Mouse (Mus musculus) liver, embryonic 15.5 days (tissue): ENCODE results near the gene Tas2r143. TPM values are rescaled to one million over a fixed set of nuclear protein-coding genes. Genes with fewer than 3 reads are reported as not detected.

Experiments
- ATAC-seq: fragments of 200-750 bp; cut with Nextera tagmentation; 2 replicates; pipeline ENCODE4 v1.8.0; 2017; ENCODE audit warnings: moderate number of reproducible peaks, mild to moderate bottlenecking, moderate library complexity; ENCODE audit not compliant: insufficient read depth
- H3K27ac ChIP-seq: fragments of 300-500 bp; sonication (generic); replicated peaks from 2 replicates; pipeline ENCODE4 v1.5.1; 2015; ENCODE audit warnings: mild to moderate bottlenecking, inconsistent platforms
- H3K27me3 ChIP-seq: fragments of 300-500 bp; sonication (generic); 2 replicates; pipeline ENCODE4 v1.6.1; 2015; ENCODE audit warnings: mild to moderate bottlenecking, inconsistent platforms
- H3K36me3 ChIP-seq: fragments of 300-500 bp; sonication (generic); replicated peaks from 2 replicates; pipeline ENCODE4 v1.6.1; 2015; ENCODE audit warnings: moderate library complexity, mild to moderate bottlenecking, inconsistent platforms
- H3K4me1 ChIP-seq: fragments of 300-500 bp; sonication (generic); replicated peaks from 2 replicates; pipeline ENCODE4 v1.6.1; 2015; ENCODE audit warnings: inconsistent platforms
- H3K4me2 ChIP-seq: fragments of 300-500 bp; sonication (generic); 2 replicates; pipeline ENCODE4 v1.6.1; 2015; ENCODE audit warnings: moderate library complexity, mild to moderate bottlenecking, inconsistent platforms
- H3K4me3 ChIP-seq: fragments of 300-500 bp; sonication (generic); replicated peaks from 2 replicates; pipeline ENCODE4 v1.5.1; 2015; ENCODE audit warnings: mild to moderate bottlenecking, inconsistent platforms
- H3K9ac ChIP-seq: fragments of 300-500 bp; sonication (generic); 2 replicates; pipeline ENCODE4 v1.6.1; 2015; ENCODE audit warnings: moderate library complexity, mild to moderate bottlenecking, inconsistent platforms
- H3K9me3 ChIP-seq: fragments of 300-500 bp; sonication (generic); replicated peaks from 2 replicates; pipeline ENCODE4 v1.6.1; 2016; ENCODE audit warnings: inconsistent platforms
- WGBS: fragments of 180-500 bp; shearing (Covaris S2); methylation state at CpG from one replicate; pipeline ENCODE4 v1.1.7; 2015; ENCODE audit warnings: mixed read lengths; ENCODE audit not compliant: insufficient replicate concordance; 5-methylcytosine and 5-hydroxymethylcytosine counted together
- polyA plus RNA-seq: library from polyadenylated mRNA; unstranded; fragments of >200 nt; fragmentation: Nextera tagmentation; extraction: Ambion mirVana; gene quantifications from 2 replicates; pipeline ENCODE4 v1.2.1, GENCODE M21; 2015

Gene Tas2r143
- polyA plus RNA-seq, 1 experiment from 2014 or later: not detected

DNA sequence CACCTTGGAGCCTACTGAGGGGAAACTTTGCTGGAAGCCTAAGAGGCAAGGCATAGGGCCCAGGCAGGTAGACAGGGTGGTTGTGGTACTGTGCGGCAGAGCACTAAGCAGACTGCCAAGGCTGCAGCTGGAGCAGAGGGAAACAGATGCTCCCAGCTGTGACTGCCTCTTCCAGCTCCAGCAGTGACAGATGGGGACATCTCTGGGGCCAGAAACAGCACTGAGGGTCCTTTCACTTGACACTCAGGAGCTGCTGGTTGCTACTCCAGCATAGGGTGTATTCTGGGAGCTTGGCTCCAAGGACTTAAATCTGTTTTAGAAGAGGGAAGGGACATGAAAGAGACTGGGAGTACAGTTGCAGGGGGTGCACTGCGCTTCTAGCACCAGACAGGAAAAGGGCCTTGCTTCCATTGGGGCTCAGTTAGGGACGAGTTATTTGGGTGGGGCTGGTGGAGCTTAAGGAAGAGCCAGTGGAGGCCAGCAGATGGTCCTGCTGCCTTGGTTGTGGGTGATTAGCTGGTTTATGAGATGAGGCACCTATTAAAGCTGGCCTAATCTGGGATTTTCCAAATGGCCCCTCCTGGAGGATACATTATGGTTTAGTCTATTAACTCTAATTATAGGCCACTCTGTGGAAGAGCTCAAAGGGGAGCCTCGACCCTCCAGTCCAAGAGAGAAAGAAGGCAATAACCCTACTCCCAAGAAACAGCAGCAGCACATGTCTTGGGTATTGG, 29.2 kb upstream of the Tas2r143 start:
- Histone ChIP-seq H3K9ac (no peak overlapping the region), H3K4me2 (no peak overlapping the region), H3K27ac (no peak overlapping the region), H3K9me3 (no peaks in the 10 kb centered on the region), H3K4me3 (no peak overlapping the region), H3K27me3 (peaks cover 4% of the 10 kb centered on the region; the same call in 1 of the 2 replicates), H3K4me1 (peaks cover 12% of the 10 kb centered on the region; the same call in 1 of the 2 replicates), H3K36me3 (0 out of 2 replicates have a peak, but pooled peaks cover 3% of the 10 kb centered on the region)
- no peak for ATAC-seq
- 45% methylated on average over 4 of the region's 4 CpGs for WGBS

DNA sequence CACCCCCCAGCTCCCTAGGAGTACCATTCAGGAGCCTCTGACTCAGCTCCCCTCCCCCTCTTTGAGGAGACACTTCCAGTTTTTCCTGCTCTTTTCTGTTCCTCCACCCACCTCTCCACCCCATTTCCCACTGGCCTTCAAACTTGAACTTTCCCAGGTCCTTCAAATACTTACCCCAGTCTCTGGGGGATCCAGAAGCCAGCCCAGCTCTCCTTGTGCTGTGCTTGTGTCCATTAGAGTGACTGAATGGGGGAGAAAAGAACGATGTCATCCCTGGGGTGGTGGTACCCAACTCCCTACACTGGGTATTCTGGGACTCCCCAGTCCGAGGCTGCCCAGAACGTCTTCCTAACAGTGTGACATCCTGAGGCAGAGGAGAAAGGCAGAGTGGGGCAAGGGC, 28.0 kb upstream of the Tas2r143 start:
- H3K4me3 ChIP-seq: peak overlapping the region; percentile 55
- H3K36me3 ChIP-seq: no peaks in the 10 kb centered on the region
- no peak overlapping the region for H3K9ac ChIP-seq
- peaks cover 4% of the 10 kb centered on the region; the same call in 1 of the 2 replicates for H3K27me3 ChIP-seq
- no peaks in the 10 kb centered on the region for H3K9me3 ChIP-seq
- H3K4me1 ChIP-seq: peaks cover 12% of the 10 kb centered on the region; the same call in 1 of the 2 replicates
- peak overlapping the region; percentile 68 for H3K4me2 ChIP-seq
- H3K27ac ChIP-seq: no peak overlapping the region
- WGBS: 27% methylated on average over 3 of the region's 3 CpGs
- ATAC-seq: no peak

DNA sequence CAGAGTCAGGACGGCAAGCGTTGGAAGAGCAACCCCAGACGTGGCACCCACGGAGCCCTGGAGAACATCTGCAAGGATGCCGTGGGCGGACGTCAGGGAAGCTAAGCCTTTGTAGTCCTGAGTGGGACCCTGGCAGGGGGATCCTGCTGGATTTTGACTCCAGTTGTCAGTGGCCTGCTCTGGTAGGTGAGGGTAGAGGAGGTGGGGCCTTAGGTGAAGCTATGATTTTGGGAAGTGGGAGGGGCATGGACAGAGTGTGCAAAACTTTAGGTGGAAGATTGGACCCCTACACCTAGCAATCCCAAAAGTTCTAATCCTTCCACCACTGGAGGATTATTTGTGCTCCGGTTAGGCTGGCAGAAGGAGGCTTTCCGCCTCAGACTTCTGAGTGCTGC, 27.6 kb upstream of the Tas2r143 start:
- peaks cover 4% of the 10 kb centered on the region; the same call in 1 of the 2 replicates for H3K27me3 ChIP-seq
- H3K4me2 ChIP-seq: peak overlapping the region; percentile 68
- H3K9me3 ChIP-seq: no peaks in the 10 kb centered on the region
- H3K27ac ChIP-seq: peak overlapping the region; percentile 78; the same call in 1 of the 2 replicates
- H3K4me3 ChIP-seq: peak overlapping the region; percentile 55
- ATAC-seq: peak; percentile 2; the same call in 1 of the 2 replicates
- peaks cover 12% of the 10 kb centered on the region; the same call in 1 of the 2 replicates for H3K4me1 ChIP-seq
- WGBS: 44% methylated on average over 9 of the region's 9 CpGs
- H3K36me3 ChIP-seq: no peaks in the 10 kb centered on the region
- no peak overlapping the region for H3K9ac ChIP-seq

DNA sequence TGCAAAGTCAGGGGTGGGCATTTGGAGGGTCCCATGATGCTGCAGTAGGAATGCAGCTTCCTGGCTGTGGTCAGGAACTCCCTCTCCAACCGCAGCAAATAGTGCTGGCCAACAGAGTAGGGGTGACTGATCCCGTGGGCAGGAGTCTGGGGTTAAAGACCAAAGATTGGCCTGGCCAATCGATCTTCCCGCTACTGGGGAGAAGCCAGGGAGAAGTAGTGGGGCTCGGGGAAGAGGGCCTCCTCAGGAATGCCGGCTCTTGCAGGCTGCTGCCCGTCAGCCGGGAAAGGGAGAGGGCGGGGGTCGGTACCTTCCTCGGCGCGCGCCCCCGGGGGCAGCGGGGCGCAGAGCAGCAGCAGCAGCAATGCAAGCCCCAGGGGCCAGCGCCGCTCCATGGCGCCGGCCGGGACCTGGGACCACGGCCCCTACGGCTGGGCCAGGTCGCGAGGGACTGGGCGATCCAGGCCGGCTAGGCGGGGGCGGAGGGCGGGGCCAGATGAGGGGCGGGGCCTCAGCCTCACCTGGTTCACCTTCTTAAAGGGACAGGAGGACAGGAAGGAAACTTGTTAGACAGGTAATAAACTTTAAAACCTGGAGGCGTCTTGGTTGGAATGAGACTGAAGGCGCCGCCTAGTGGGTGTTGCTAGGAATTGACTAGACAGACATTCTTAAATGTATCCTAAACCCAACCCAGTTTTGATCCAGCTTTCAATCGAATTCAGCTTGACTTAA, 27.1 kb upstream of the Tas2r143 start, which contains the start of gene Epha1:
TSS of gene Epha1 (minus strand) at position 453 of the 732 bp plus-strand sequence.
- H3K36me3 ChIP-seq: no peaks in the 10 kb centered on the region
- 1% methylated on average over 36 of the region's 36 CpGs for WGBS
- peak within 1 kb of the TSS; percentile 68 for H3K4me2 ChIP-seq
- H3K27ac ChIP-seq: peak within 1 kb of the TSS; percentile 78
- ATAC-seq: peak; percentile 82
- peaks cover 12% of the 10 kb centered on the region; the same call in 1 of the 2 replicates for H3K4me1 ChIP-seq
- H3K27me3 ChIP-seq: peaks cover 4% of the 10 kb centered on the region; the same call in 1 of the 2 replicates
- peak within 1 kb of the TSS; percentile 39; the same call in 1 of the 2 replicates for H3K9ac ChIP-seq
- no peaks in the 10 kb centered on the region for H3K9me3 ChIP-seq
- H3K4me3 ChIP-seq: peak within 1 kb of the TSS; percentile 55

DNA sequence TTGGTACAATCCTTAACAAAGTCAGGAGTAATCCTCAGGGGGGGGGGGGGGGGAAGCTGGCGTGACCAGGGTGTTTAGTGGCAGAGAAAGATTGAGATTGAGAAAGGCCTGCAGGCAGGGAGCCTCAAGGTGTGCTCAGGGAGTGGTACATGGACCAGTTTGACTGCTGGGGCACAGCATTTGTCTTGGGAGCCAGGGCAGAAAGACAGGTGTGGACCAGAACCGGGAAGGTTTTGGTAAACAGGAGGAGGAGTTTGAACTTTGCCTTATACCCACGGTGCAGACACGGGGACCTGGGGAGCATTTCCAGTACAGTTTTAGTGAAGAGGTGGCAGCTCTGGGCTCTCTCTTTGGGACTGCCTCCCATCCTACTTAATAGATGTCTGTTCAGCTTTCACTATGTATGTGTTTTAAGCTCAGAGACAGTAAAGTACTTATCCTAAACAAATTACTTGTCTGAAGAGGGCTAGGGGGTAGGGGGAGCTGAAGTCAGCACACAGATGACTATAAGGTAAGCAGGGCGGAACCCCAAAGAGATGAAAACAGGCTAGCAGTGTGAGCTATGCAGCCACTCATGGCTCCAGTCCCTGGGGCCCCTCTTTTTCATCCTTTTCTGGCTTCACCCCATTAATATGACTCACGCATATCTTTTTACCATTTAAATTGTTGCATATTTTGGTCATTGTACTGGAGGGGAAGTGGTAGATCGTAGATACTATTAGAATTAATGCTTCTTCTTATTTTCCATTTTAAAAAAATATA, 26.2 kb upstream of the Tas2r143 start:
- H3K4me1 ChIP-seq: peaks cover 12% of the 10 kb centered on the region; the same call in 1 of the 2 replicates
- peak overlapping the region; percentile 68 for H3K4me2 ChIP-seq
- H3K4me3 ChIP-seq: peak overlapping the region; percentile 55
- H3K27ac ChIP-seq: no peak overlapping the region
- H3K9ac ChIP-seq: no peak overlapping the region
- H3K27me3 ChIP-seq: peaks cover 4% of the 10 kb centered on the region; the same call in 1 of the 2 replicates
- H3K9me3 ChIP-seq: no peaks in the 10 kb centered on the region
- WGBS: 33% methylated on average over 7 of the region's 7 CpGs
- H3K36me3 ChIP-seq: no peaks in the 10 kb centered on the region
- ATAC-seq: no peak

DNA sequence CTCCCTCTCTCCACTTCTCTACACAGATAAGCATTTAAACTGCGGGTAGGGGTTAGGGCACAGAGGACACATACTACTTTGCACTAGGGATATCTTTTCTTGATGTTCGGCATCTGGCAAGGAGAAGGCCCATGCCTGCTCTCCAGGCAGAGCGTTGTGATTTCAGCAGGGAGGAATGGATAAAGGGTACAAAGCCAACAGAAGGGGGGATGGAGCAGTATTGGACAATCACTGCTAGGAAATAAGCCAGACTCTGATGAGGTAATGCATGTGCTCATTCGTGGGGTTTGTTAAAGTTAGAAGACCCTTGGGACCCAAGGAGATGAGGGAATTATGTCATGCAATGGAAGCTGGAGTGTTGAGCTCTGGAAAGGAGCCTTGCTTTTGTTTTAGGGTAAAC, 25.3 kb upstream of the Tas2r143 start:
- no peak for ATAC-seq
- WGBS: 60% methylated on average over 4 of the region's 4 CpGs

DNA sequence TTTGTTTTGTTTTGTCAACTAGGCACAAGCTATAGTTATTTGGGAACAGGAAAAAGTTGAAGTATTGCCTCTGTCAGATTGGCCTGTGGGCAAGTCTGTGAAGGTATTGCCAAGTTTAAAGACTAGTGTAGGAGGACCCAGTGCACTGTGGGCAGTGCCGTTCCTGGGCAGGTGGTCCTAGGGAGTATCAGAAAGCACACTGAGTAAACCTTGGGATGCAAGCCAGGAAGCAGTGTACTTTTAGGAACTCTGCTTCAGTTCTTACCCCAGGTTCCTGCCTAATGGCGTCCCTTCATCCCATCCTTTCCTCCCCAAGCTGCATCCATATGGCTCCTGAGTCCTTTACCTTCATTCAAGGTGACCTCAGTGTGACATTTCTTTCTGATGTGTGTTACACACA, 24.9 kb upstream of the Tas2r143 start:
- 60% methylated on average over 2 of the region's 2 CpGs for WGBS
- Histone ChIP-seq H3K9me3 (no peaks in the 10 kb centered on the region), H3K4me2 (no peak overlapping the region), H3K4me1 (peaks cover 12% of the 10 kb centered on the region; the same call in 1 of the 2 replicates), H3K27me3 (peaks cover 4% of the 10 kb centered on the region; the same call in 1 of the 2 replicates), H3K9ac (no peak overlapping the region), H3K4me3 (no peak overlapping the region), H3K27ac (no peak overlapping the region), H3K36me3 (no peaks in the 10 kb centered on the region)
- no peak for ATAC-seq

More for the DNA sequence above, 25.3 kb upstream of the Tas2r143 start:
- H3K4me3 ChIP-seq: no peak overlapping the region
- H3K27ac ChIP-seq: no peak overlapping the region
- H3K4me1 ChIP-seq: peaks cover 12% of the 10 kb centered on the region; the same call in 1 of the 2 replicates
- H3K36me3 ChIP-seq: no peaks in the 10 kb centered on the region
- H3K4me2 ChIP-seq: no peak overlapping the region
- H3K27me3 ChIP-seq: peaks cover 4% of the 10 kb centered on the region; the same call in 1 of the 2 replicates
- H3K9me3 ChIP-seq: no peaks in the 10 kb centered on the region
- no peak overlapping the region for H3K9ac ChIP-seq

DNA sequence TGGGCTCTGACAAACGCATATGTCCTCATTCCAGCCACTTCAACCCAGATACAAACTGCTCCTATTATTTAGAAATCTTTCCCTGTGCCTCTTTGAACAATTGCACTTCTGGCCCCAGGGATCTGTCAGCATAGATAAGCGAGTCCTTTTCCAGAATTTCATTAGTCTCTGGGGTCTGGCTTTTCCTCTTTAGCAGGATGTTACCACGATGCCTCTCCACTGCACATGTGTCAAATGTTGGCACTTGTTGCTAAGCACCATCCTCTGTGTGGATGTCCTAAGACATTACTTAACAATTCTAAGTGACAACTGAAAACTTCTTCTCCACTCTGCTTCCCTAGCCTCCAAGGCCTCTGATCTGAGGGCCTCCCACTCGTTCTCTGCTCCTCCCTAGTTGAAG, 24.0 kb upstream of the Tas2r143 start:
- no peak overlapping the region for H3K27ac ChIP-seq
- no peak overlapping the region for H3K9ac ChIP-seq
- H3K4me3 ChIP-seq: no peak overlapping the region
- H3K4me2 ChIP-seq: no peak overlapping the region
- peaks cover 6% of the 10 kb centered on the region; the same call in 1 of the 2 replicates for H3K4me1 ChIP-seq
- H3K27me3 ChIP-seq: peaks cover 4% of the 10 kb centered on the region; the same call in 1 of the 2 replicates
- H3K9me3 ChIP-seq: no peaks in the 10 kb centered on the region
- WGBS: 19% methylated on average over 4 of the region's 4 CpGs
- ATAC-seq: no peak
- H3K36me3 ChIP-seq: no peaks in the 10 kb centered on the region

DNA sequence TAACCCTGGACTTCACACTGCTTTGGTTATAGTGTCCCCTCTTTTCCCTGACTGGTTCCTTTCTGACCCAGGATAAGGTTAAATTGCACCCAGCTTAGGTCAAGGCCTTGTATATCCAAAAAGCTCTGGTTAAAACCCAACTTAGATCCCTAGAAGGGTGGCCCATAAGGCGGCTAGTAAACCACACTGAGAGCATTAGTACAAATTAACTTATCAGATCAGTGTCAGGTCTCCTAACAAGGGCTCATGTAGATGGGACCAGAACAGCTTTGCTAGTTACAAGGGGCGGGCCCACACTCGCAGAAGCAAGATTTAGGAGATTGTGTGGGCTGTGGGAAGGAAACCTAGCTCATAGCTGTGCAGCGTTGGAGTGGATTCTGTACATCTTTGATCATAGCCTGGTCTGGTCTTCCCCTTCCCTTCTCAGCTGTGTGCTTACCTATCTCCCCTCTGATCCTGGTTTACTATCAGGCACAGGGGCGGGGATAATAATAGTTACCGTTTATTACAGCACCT, 23.5 kb upstream of the Tas2r143 start:
- Histone ChIP-seq H3K27me3 (peaks cover 4% of the 10 kb centered on the region; the same call in 1 of the 2 replicates), H3K27ac (no peak overlapping the region), H3K4me1 (peaks cover 6% of the 10 kb centered on the region; the same call in 1 of the 2 replicates), H3K4me3 (no peak overlapping the region), H3K9me3 (no peaks in the 10 kb centered on the region), H3K9ac (no peak overlapping the region), H3K36me3 (no peaks in the 10 kb centered on the region), H3K4me2 (no peak overlapping the region)
- 29% methylated on average over 6 of the region's 6 CpGs for WGBS
- no peak for ATAC-seq

DNA sequence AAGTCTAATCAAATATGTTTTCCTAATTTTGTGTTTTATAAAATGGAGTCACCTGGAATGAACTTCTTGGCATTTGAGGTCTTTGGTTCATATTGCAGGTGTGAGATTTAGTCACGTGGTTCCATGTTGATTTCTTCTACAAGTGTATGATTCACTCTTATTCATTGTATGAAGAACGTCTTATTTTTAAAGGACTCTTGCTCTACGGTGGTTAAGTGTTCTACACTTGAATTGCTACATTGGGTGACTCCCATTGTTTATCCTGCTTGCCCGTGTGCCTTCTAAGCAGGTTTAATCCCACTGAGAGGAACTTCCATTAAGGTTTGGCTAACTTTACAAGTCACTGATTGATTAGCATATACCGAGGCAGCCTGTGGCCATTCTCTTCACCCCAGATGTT, 22.8 kb upstream of the Tas2r143 start:
- 68% methylated on average over 5 of the region's 5 CpGs for WGBS
- no peak for ATAC-seq
- H3K4me1 ChIP-seq: peaks cover 6% of the 10 kb centered on the region; the same call in 1 of the 2 replicates

More for the DNA sequence above, 22.8 kb upstream of the Tas2r143 start:
- H3K4me2 ChIP-seq: no peak overlapping the region
- H3K36me3 ChIP-seq: no peaks in the 10 kb centered on the region
- no peaks in the 10 kb centered on the region for H3K9me3 ChIP-seq
- H3K27ac ChIP-seq: no peak overlapping the region
- H3K27me3 ChIP-seq: peaks cover 4% of the 10 kb centered on the region; the same call in 1 of the 2 replicates
- H3K4me3 ChIP-seq: no peak overlapping the region
- no peak overlapping the region for H3K9ac ChIP-seq
